Mouse (Mus musculus) left cerebral cortex, adult 2 months (tissue): Measurements from ENCODE around the gene Rps24. TPM values are rescaled to one million over a fixed set of nuclear protein-coding genes. Genes with fewer than 3 reads are reported as not detected.

ENCODE experiments used
- DNase-seq, 2 experiments: peaks; one replicate each; pipeline ENCODE4 v3.0.0; 2021 to 2022; ENCODE audit warnings: low spot score in 2 of 2, mixed read lengths in 1 of 2; ENCODE audit errors: extremely low spot score in 1 of 2
- H3K27ac ChIP-seq: fragments of 200-600 bp; 2 replicates; pipeline ENCODE4 v1.8.1; 2022
- H3K4me3 ChIP-seq: fragments of 200-600 bp; 2 replicates; pipeline ENCODE4 v1.8.1; 2022
- CTCF ChIP-seq: fragments of 200-600 bp; IDR thresholded peaks from 2 replicates; pipeline ENCODE4 v1.8.1; 2022; ENCODE audit warnings: antibody characterized with exemption, mild to moderate bottlenecking, moderate library complexity
- intact Hi-C: fragments of 180-260 bp; cut with DNase I; formaldehyde crosslinking; loops from one replicate; pipeline ENCODE4 v1.15.1; 2025
- total RNA-seq, 2 experiments: library from RNA; stranded (reverse); gene quantifications; 2 replicates each; pipeline ENCODE4 v1.2.3; 2021

The Rps24 gene
- total RNA-seq, 2 experiments from 2014 or later = 662 to 734 TPM

- intact Hi-C loops = no loop called here
- TF ChIP-seq CTCF = no peak
- no peak overlapping the region for H3K27ac ChIP-seq
Measured at GRCm38 (mm10) chr14:24498561-24499255, 11.8 kb downstream of the Rps24 start.

GRCm38 (mm10) chr14:24499478-24499877 is 12.6 kb downstream of the Rps24 start:
- no peak overlapping the region for H3K4me3 ChIP-seq
- DNase-seq = no peak
- no peak overlapping the region for H3K27ac ChIP-seq
- intact Hi-C loops = no loop called here
- no peak for TF ChIP-seq CTCF

More at GRCm38 (mm10) chr14:24498561-24499255, 11.8 kb downstream of the Rps24 start:
- no peak overlapping the region for H3K4me3 ChIP-seq
- DNase-seq = no peak

GRCm38 (mm10) chr14:24500091-24500844 is 13.3 kb downstream of the Rps24 start:
- DNase-seq = peak; percentile 82 to 90
- H3K4me3 ChIP-seq = no peak overlapping the region
- peak; percentile 95 for TF ChIP-seq CTCF
- peak overlapping the region; percentile 49 for H3K27ac ChIP-seq
- intact Hi-C loops = loop anchor here (2.0 to 10.0 kb wide), 10 partner anchors 45 to 1202 kb away; partner anchors contain the start of gene Zmiz1

GRCm38 (mm10) chr14:24500845-24501186 is 13.9 kb downstream of the Rps24 start:
- Histone ChIP-seq H3K4me3 (no peak overlapping the region), H3K27ac (peak overlapping the region; percentile 49)
- intact Hi-C loops = loop anchor here (2.0 to 10.0 kb wide), 10 partner anchors 44 to 1201 kb away; partner anchors contain the start of gene Zmiz1
- no peak for TF ChIP-seq CTCF
- DNase-seq = no peak

GRCm38 (mm10) chr14:24501256-24501655 is 14.3 kb downstream of the Rps24 start:
- intact Hi-C loops = loop anchor here (2.0 to 10.0 kb wide), 10 partner anchors 44 to 1201 kb away; partner anchors contain the start of gene Zmiz1
- TF ChIP-seq CTCF = no peak
- no peak for DNase-seq
- no peak overlapping the region for H3K4me3 ChIP-seq
- no peak overlapping the region; the same call in 1 of the 2 replicates for H3K27ac ChIP-seq

GRCm38 (mm10) chr14:24507452-24508069 is 20.6 kb downstream of the Rps24 start:
- no peak overlapping the region for H3K27ac ChIP-seq
- TF ChIP-seq CTCF = no peak
- H3K4me3 ChIP-seq = no peak overlapping the region
- intact Hi-C loops = loop anchor here (10.0 kb wide), 3 partner anchors 267 to 867 kb away; no protein-coding TSS in a partner anchor
- DNase-seq = no peak

- intact Hi-C loops = loop anchor here (10.0 kb wide), 3 partner anchors 267 to 867 kb away; no protein-coding TSS in a partner anchor
- Histone ChIP-seq H3K4me3 (peak overlapping the region; percentile 11; the same call in 1 of the 2 replicates), H3K27ac (no peak overlapping the region)
- no peak for DNase-seq
- no peak for TF ChIP-seq CTCF
Measured at GRCm38 (mm10) chr14:24508070-24508773, 21.3 kb downstream of the Rps24 start.

- H3K27ac ChIP-seq = no peak overlapping the region
- intact Hi-C loops = loop anchor here (10.0 kb wide), 3 partner anchors 265 to 865 kb away; no protein-coding TSS in a partner anchor
- TF ChIP-seq CTCF = no peak
- H3K4me3 ChIP-seq = no peak overlapping the region
- DNase-seq = no peak
Measured at GRCm38 (mm10) chr14:24509557-24509956, 22.6 kb downstream of the Rps24 start.

- intact Hi-C loops = no loop called here
- TF ChIP-seq CTCF = peak; percentile 44
- H3K27ac ChIP-seq = no peak overlapping the region
- no peak overlapping the region for H3K4me3 ChIP-seq
- no peak for DNase-seq
Measured at GRCm38 (mm10) chr14:24510218-24510617, 23.3 kb downstream of the Rps24 start.

- Histone ChIP-seq H3K27ac (no peak overlapping the region), H3K4me3 (no peak overlapping the region)
- no peak for DNase-seq
- intact Hi-C loops = no loop called here
- no peak for TF ChIP-seq CTCF
Measured at GRCm38 (mm10) chr14:24510679-24511078, 23.8 kb downstream of the Rps24 start.

GRCm38 (mm10) chr14:24512527-24513161 is 25.7 kb downstream of the Rps24 start:
- DNase-seq = no peak
- Histone ChIP-seq H3K27ac (no peak overlapping the region), H3K4me3 (no peak overlapping the region)
- intact Hi-C loops = no loop called here
- TF ChIP-seq CTCF = no peak
